Mouse (Mus musculus): ENCODE results near the gene Slc22a21. TPM values are rescaled to one million over a fixed set of nuclear protein-coding genes. Genes with fewer than 3 reads are reported as not detected.

Gene Slc22a21
- polyA plus RNA-seq (2015; fragmentation: Nextera tagmentation; extraction: Ambion mirVana) = 6.1 and 7.1 TPM in 2 replicates

- H3K4me2 ChIP-seq (ENCODE audit: low read depth, low read length) = peak within 1 kb of the TSS; percentile 95
- peak within 1 kb of the TSS; percentile 75 for H3K4me3 ChIP-seq (ENCODE audit: low read length)
- ATAC-seq = peak; percentile 98
- H3K27me3 ChIP-seq (replicated peaks; ENCODE audit: control insufficient read depth, insufficient read depth, low read length) = no peaks in the 10 kb centered on the region
- H3K9ac ChIP-seq (ENCODE audit: low read depth, low read length) = peak within 1 kb of the TSS; percentile 82
- H3K27ac ChIP-seq (ENCODE audit: low read length) = peak within 1 kb of the TSS; percentile 82
- no peaks in the 10 kb centered on the region for H3K36me3 ChIP-seq (ENCODE audit: control insufficient read depth, insufficient read depth, low read length)
- 2% methylated on average over 73 of the region's 73 CpGs for WGBS
- peaks cover 13% of the 10 kb centered on the region for H3K4me1 ChIP-seq (ENCODE audit: control insufficient read depth, insufficient read depth, low read length)
- no peaks in the 10 kb centered on the region for H3K9me3 ChIP-seq (ENCODE audit: control insufficient read depth, low read length)
These were observed at the start of gene Slc22a21 for GRCm38 (mm10) chr11:53979788-53980621. Gene Slc22a21 (minus strand): TSS chr11:53980332.

GRCm38 (mm10) chr11:54028997-54029396, 48.9 kb upstream of the Slc22a21 start:
- no peak for ATAC-seq
- Histone ChIP-seq H3K4me2 (ENCODE audit: low read depth, low read length) (peak overlapping the region; percentile 99; the same call in 1 of the 2 replicates), H3K4me3 (ENCODE audit: low read length) (peak overlapping the region; percentile 61)

DNA sequence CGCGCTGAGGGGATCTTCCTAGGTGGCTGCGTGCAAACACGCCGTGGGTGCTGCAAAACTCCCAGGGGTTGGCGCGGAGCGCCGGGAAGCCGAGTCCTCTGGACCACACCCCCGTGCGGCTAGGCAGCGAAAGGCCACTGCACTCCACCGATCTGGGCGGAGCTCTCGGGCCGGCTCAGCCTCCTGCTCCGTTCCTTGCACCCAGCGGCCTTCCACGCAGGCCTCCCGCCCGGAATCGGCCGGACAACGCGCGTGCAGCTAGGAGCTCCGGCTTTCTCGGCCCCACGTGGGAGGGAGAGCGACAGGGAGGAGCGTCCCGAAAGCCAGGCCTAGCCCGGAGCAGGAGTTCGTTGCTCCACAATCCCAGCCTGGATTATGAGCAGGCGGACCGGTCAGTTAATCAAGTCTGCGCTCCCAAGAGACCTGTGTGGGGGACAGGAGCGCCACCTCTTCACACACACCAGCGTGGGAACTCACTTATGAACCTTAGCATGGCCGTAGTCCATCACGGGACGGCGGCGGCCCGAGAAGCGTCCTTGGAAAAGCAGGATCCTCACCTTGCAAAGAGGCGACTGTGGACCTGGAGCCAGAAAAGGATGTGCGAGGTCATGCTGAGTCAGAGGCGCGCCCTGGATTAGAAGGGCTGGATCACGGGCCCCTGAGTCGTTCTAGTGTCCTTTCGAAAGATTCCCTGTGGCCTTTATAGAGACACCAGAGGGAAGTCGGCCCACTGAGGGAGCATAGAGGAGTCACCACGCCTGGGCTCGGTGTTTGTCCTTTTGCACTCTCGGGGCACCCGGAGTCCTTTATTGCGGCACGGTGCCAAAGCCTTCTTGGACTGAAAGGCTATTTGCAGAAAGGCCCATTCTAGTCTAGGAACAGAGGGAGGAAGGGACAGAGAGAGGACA, 48.2 kb upstream of the Slc22a21 start, which contains the start of gene Slc22a4:
Gene Slc22a4, minus strand, starts transcription at position 47 of the 908 bp plus-strand sequence.
- ATAC-seq = peak; percentile 91
- Histone ChIP-seq H3K4me1 (ENCODE audit: control insufficient read depth, insufficient read depth, low read length) (0 out of 2 replicates have a peak, but pooled peaks cover 4% of the 10 kb centered on the region), H3K4me2 (ENCODE audit: low read depth, low read length) (peak within 1 kb of the TSS; percentile 99), H3K9ac (ENCODE audit: low read depth, low read length) (peak within 1 kb of the TSS; percentile 77), H3K27ac (ENCODE audit: low read length) (no peak within 1 kb of the TSS), H3K9me3 (ENCODE audit: control insufficient read depth, low read length) (no peaks in the 10 kb centered on the region), H3K27me3 (replicated peaks; ENCODE audit: control insufficient read depth, insufficient read depth, low read length) (peaks cover 7% of the 10 kb centered on the region; the same call in 1 of the 2 replicates), H3K4me3 (ENCODE audit: low read length) (peak within 1 kb of the TSS; percentile 61), H3K36me3 (ENCODE audit: control insufficient read depth, insufficient read depth, low read length) (no peaks in the 10 kb centered on the region)
- 5% methylated on average over 61 of the region's 61 CpGs for WGBS

More at GRCm38 (mm10) chr11:54028997-54029396, 48.9 kb upstream of the Slc22a21 start:
- Histone ChIP-seq H3K36me3 (ENCODE audit: control insufficient read depth, insufficient read depth, low read length) (no peaks in the 10 kb centered on the region), H3K9me3 (ENCODE audit: control insufficient read depth, low read length) (no peaks in the 10 kb centered on the region), H3K27me3 (replicated peaks; ENCODE audit: control insufficient read depth, insufficient read depth, low read length) (peaks cover 7% of the 10 kb centered on the region; the same call in 1 of the 2 replicates), H3K27ac (ENCODE audit: low read length) (no peak overlapping the region), H3K4me1 (ENCODE audit: control insufficient read depth, insufficient read depth, low read length) (0 out of 2 replicates have a peak, but pooled peaks cover 4% of the 10 kb centered on the region), H3K9ac (ENCODE audit: low read depth, low read length) (peak overlapping the region; percentile 77)
- WGBS = 83% methylated on average over 4 of the region's 4 CpGs

DNA sequence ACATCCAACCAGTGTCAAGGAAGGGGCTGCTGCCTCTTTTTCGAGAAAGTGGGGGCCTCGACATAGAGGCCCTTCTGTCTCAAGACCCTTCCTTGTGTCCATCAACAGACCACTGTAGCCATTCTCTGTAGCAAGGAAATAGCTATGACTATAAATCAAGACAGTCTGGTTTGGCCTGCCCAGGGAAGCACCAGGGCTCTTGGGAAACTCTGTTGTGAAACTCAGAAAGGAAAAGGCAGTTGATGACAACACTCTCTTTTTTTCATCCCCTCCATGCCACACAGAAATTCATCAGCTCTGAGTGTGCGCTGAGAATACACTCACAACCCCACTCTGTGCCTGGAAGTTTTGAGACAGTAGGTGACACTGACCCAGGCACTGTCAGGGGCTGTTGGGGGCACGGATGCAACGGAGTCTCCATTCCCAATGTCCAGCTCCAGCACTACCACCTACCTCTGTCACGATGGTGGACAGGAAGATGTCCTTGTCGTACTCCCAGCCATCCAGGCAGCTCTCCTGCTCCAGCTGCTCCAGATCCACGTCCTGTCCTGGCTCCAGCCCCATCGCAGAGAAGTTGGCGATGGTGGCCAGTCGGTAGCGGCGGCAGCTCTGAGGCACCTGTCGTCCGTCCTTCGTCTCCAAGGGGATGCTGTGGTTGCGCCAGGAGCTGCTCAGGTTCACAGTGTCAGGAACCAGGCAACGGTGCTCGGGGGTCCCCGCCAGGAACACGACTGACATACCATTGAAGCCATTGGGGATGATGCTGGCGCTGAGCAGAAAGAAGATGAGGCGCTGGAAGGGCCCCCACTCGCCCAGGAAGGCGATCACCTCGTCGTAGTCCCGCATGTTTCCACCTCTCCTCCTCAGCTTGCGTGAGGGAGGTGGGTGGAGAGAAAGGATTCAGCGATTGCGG, 47.3 kb upstream of the Slc22a21 start:
- Histone ChIP-seq H3K36me3 (ENCODE audit: control insufficient read depth, insufficient read depth, low read length) (no peaks in the 10 kb centered on the region), H3K4me3 (ENCODE audit: low read length) (peak overlapping the region; percentile 61), H3K9me3 (ENCODE audit: control insufficient read depth, low read length) (no peaks in the 10 kb centered on the region), H3K9ac (ENCODE audit: low read depth, low read length) (peak overlapping the region; percentile 77), H3K4me1 (ENCODE audit: control insufficient read depth, insufficient read depth, low read length) (0 out of 2 replicates have a peak, but pooled peaks cover 4% of the 10 kb centered on the region), H3K27me3 (replicated peaks; ENCODE audit: control insufficient read depth, insufficient read depth, low read length) (peaks cover 7% of the 10 kb centered on the region; the same call in 1 of the 2 replicates), H3K4me2 (ENCODE audit: low read depth, low read length) (peak overlapping the region; percentile 99), H3K27ac (ENCODE audit: low read length) (no peak overlapping the region)
- 18% methylated on average over 31 of the region's 31 CpGs for WGBS
- no peak for ATAC-seq

DNA sequence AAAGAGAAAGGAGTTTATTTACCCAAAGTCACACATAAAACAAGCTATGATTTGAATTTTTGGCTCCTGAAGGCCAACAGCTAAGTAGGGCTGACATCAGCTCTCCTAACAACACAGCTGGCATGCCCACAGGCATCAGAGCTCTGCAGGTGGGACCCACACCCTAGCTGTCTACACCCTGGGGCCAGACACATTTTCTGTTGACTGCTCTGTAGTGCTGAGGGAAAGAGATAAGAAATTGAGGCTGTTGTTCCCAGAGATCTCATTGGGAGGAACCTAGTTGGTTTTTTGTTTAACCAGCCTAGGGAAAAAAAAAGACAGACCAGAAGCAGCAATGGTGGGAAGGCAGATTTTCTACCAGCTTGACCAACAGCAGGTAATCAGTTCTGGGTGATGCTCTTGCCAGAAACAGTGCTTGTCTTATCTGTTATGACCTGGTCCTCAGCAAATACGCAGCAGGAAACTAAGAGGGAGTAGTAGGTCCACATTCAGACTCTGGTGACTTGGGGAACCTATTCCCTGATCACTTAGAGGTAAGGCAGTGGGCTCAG, 46.4 kb upstream of the Slc22a21 start:
- peak; percentile 41; the same call in 1 of the 2 replicates for ATAC-seq
- WGBS = 86% methylated on average over 1 of the region's 1 CpGs

DNA sequence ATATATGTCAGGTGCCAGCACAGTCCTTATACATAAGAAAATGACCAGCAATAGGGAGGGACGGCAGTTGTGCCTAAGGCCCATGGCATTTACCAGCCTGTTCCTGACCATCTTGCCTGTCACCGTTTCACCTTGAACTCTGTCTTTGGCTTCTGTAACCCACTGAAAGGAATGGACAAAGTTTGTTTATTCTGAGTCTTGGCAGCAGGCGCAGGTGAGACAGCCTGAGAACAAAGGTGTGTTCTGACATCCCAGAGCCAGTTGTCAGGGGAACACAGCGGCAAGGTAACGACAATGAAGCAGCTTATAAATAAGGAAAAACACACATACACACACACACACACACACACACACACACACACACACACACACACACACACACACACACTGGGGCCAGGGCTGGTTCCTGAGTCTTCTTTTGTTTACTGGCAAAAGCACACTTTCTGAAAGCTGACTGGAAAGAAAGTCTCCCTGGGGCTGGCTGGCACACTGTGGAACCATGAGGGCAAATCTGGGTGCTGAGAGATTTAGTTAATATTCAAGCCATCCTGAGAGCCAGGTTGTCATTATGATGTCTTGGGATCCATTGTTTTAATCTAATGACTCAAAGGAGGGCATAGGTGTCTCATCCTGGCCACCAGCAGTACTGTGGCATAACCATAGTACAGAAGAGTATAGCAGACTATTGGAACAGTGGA, 41.4 kb upstream of the Slc22a21 start:
- Histone ChIP-seq H3K27ac (ENCODE audit: low read length) (no peak overlapping the region), H3K4me1 (ENCODE audit: control insufficient read depth, insufficient read depth, low read length) (no peaks in the 10 kb centered on the region), H3K4me3 (ENCODE audit: low read length) (no peak overlapping the region), H3K27me3 (replicated peaks; ENCODE audit: control insufficient read depth, insufficient read depth, low read length) (no peaks in the 10 kb centered on the region), H3K4me2 (ENCODE audit: low read depth, low read length) (no peak overlapping the region), H3K36me3 (ENCODE audit: control insufficient read depth, insufficient read depth, low read length) (no peaks in the 10 kb centered on the region), H3K9ac (ENCODE audit: low read depth, low read length) (no peak overlapping the region), H3K9me3 (ENCODE audit: control insufficient read depth, low read length) (no peaks in the 10 kb centered on the region)
- no peak for ATAC-seq
- WGBS = 73% methylated on average over 5 of the region's 5 CpGs

More for the DNA sequence above, 46.4 kb upstream of the Slc22a21 start:
- Histone ChIP-seq H3K36me3 (ENCODE audit: control insufficient read depth, insufficient read depth, low read length) (no peaks in the 10 kb centered on the region), H3K4me1 (ENCODE audit: control insufficient read depth, insufficient read depth, low read length) (0 out of 2 replicates have a peak, but pooled peaks cover 4% of the 10 kb centered on the region), H3K4me2 (ENCODE audit: low read depth, low read length) (no peak overlapping the region), H3K27me3 (replicated peaks; ENCODE audit: control insufficient read depth, insufficient read depth, low read length) (peaks cover 7% of the 10 kb centered on the region; the same call in 1 of the 2 replicates), H3K27ac (ENCODE audit: low read length) (no peak overlapping the region), H3K4me3 (ENCODE audit: low read length) (no peak overlapping the region), H3K9ac (ENCODE audit: low read depth, low read length) (no peak overlapping the region), H3K9me3 (ENCODE audit: control insufficient read depth, low read length) (no peaks in the 10 kb centered on the region)

- Histone ChIP-seq H3K9me3 (ENCODE audit: control insufficient read depth, low read length) (no peaks in the 10 kb centered on the region), H3K27me3 (replicated peaks; ENCODE audit: control insufficient read depth, insufficient read depth, low read length) (no peaks in the 10 kb centered on the region), H3K4me1 (ENCODE audit: control insufficient read depth, insufficient read depth, low read length) (no peaks in the 10 kb centered on the region), H3K4me2 (ENCODE audit: low read depth, low read length) (no peak overlapping the region), H3K27ac (ENCODE audit: low read length) (no peak overlapping the region), H3K4me3 (ENCODE audit: low read length) (no peak overlapping the region), H3K9ac (ENCODE audit: low read depth, low read length) (no peak overlapping the region), H3K36me3 (ENCODE audit: control insufficient read depth, insufficient read depth, low read length) (no peaks in the 10 kb centered on the region)
- ATAC-seq = no peak
- WGBS = 77% methylated on average over 3 of the region's 3 CpGs
These were observed 39.0 kb upstream of the Slc22a21 start for GRCm38 (mm10) chr11:54018893-54019732.

Data from intestine, embryonic 16.5 days (tissue).